Mouse (Mus musculus): Measurements from ENCODE around the gene B4galnt1.

Gene B4galnt1

GRCm38 (mm10) chr10:127211414-127211854 is 46.4 kb downstream of the B4galnt1 start, which contains the start of gene Pip4k2c:
Gene Pip4k2c (minus strand): TSS chr10:127211585.
- DNase-seq: peak; percentile 91

GRCm38 (mm10) chr10:127213272-127213671 is 48.2 kb downstream of the B4galnt1 start:
- DNase-seq: no peak

- no peak for DNase-seq
Observed at GRCm38 (mm10) chr10:127213704-127214421, 48.8 kb downstream of the B4galnt1 start.

GRCm38 (mm10) chr10:127214422-127214803 is 49.4 kb downstream of the B4galnt1 start:
- DNase-seq: no peak

GRCm38 (mm10) chr10:127216456-127216855 is 51.4 kb downstream of the B4galnt1 start:
- no peak for DNase-seq

- no peak for DNase-seq
Observed at GRCm38 (mm10) chr10:127217177-127217576, 52.2 kb downstream of the B4galnt1 start.

- DNase-seq: no peak
Observed at GRCm38 (mm10) chr10:127218339-127218738, 53.3 kb downstream of the B4galnt1 start.

Data from lung, postnatal 10 days (tissue).